Mouse (Mus musculus) c-Kit-positive CD71-positive TER-119-positive erythroid progenitor cells, embryonic 14.5 days (primary cell): ENCODE data around the gene Dlg2.
A peak's percentile ranks its signal among the peaks of the same experiment; 100 is the strongest.

ENCODE experiments used
- DNase-seq: peaks from one replicate; pipeline ENCODE4 v3.0.0-alpha.2; 2013; ENCODE audit warnings: low spot score

The Dlg2 gene

DNA sequence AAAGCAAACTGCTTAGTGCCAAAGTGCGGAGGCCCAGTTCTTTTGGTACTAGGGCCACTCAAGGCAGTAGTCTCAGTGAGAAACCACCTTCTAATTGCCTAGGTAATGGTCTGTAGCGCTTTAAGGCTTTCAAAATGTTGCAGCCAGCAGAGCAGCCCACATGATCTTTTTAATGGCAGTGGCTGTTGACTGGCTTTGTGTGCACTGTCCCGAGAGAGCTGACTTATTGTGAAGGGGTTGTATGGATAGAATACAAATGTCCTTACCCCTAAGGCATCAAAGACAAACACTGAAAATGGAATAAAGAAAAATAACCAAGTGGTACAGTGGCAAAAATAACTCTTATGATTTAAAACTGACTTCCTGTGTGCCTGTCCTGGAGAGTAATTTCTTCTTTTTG lies 1443.3 kb downstream of the Dlg2 start:
- no peak for DNase-seq

DNA sequence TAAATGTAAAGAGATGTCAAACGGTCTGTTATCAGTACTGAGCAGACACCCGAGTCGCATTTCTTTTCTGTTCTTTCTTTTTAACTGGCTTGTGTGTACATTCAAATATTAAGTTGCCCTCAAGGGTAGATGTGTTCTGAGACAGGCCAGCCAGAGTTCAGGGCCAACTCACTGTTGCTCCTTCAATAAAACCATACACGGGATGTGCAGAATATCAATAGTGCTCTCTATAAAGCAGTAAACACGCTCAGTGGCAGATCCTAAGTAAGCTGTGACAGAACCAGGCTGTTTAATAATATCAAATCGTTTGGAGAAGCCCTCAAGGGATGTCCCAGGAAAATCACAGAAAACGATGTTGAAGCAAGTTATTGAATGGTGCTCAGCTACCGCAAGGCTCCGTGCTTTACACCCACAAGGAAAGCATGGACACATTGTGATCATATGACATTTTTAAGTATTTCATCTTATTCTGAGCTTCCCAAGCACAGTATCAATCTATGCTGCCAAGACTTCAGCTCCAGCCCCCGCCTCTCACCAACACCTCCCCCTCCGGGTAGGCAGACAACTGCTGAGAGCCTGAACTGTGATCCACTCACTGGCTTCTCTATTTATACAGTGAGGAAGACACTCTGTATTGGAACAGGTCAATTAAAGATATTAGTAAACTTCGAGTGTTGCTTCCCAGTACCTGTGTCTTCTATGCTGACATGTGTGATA lies 1458.6 kb downstream of the Dlg2 start:
- DNase-seq, result peak; percentile 1

DNA sequence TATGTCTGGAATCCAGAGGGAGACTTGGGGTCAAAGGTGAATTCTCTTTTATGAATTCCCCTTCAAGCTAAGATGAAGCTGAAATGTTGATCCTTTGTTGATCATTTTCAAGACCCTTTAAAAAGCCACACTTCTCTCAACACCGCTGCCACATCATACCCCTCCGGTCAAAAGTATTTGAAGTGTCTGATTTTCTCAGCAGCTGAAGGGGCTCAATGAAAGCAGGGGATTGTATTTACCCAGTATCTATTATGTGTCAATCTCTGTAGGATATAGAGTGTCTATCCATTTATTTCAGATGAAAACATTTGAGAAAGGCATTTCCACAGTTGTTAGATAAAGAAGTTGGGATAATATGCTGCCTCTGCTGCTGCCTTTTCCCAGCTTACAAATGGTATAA lies 1459.7 kb downstream of the Dlg2 start:
- DNase-seq, result no peak

DNA sequence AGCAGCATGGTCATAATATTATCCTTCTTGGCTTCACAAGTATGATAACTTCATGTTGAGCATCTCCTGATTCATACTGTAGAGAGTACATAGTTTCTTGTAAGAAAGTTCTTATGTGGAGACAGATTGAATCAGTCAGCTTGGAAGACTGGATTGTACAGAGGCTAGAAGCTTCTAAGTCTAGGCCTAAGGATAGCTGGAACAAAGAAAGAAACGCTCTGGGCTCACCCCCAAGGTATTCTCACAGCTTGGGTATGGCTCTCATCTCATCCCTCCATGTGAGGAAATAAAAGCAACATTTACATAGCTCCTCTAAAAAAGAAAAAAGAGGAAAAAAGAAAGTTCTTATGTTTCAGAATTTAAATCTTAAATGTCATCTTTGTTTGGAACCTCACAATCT lies 1466.8 kb downstream of the Dlg2 start:
- DNase-seq, result no peak

DNA sequence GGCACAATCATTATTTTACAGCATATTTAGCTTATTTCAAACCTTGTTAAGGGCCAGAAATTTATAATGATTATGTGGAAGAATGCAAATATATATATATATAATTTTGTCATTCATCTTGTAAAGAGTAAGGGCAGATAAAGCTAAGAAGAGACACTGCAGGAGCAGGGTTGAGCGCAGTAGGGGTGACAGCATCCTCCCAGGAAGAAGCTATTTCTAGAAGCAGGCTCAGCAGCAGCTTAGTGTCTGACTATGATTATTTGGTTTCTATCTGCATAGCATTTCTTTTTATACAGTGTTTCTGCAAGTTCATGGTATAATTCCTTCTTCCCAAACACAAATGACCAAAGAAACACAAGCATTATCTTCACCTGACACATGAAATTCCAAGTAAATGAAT lies 1479.1 kb downstream of the Dlg2 start:
- DNase-seq, result no peak

DNA sequence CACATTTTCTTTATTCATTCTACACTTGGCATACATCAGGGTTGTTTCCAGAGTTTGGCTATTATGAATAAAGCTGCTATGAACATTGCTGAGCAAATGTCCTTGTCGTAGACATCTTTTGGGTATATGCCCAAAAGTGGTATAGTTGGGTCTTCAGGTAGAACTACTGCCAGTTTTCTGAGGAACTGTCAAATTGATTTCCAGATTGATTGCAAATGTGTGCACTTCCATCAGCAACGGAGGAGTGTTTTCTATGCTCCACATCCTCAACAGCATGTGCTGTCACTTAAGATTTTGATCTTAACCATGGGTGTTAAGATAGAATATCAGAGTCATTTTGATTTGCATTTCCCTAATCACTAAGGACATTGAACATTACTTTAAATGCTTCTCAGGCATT lies 1486.5 kb downstream of the Dlg2 start:
- DNase-seq, result no peak

DNA sequence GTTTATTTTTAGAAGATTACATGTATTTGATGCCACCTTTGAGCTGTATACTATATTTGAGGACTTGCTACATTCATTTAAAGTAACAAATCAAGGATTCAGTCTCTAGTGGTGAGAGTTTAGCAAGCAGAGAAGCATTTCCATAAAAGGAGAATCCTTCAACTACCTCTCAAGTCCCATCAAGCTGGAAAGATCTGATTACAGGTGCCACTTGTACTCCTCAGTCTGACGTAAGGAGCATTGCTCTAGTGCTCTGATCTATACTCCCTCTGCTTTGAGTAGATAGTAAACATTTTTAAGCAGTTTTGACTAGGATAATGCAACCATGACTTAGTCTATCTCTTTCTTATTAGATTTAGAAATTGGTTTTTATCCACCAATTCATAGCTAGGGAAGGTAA lies 1496.5 kb downstream of the Dlg2 start:
- DNase-seq, result no peak

DNA sequence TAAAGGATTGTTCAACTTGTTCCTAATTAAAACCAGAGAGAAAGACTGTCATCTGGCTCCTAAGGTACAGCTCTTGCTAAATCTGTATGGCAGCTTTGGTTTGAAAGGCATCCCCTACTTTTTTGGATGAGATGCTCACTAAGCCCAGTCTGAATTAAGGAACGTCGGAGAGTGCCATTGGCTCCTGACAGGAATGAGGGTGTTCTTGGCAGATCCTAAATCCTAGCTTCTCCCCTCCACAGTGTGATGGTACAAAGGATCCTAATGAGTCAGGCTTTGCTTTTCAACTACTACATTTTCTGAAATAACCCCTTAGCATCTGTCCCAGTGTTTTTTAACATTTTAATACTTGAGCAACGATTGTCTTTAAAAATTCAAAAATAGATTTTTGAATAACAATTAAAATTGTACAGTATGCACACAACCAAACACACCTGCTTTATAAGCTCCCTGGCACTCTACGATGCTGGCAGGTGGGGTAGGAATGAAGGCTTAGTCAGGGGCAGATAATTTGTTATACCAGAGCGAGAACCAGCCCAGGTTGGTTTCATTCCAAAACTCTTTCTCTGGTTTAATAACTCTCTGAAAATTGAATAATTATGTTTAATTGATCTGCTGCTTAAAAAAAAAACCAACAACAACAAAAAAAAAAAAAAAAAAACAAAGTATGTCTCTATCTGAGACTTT lies 1527.4 kb downstream of the Dlg2 start:
- no peak for DNase-seq

DNA sequence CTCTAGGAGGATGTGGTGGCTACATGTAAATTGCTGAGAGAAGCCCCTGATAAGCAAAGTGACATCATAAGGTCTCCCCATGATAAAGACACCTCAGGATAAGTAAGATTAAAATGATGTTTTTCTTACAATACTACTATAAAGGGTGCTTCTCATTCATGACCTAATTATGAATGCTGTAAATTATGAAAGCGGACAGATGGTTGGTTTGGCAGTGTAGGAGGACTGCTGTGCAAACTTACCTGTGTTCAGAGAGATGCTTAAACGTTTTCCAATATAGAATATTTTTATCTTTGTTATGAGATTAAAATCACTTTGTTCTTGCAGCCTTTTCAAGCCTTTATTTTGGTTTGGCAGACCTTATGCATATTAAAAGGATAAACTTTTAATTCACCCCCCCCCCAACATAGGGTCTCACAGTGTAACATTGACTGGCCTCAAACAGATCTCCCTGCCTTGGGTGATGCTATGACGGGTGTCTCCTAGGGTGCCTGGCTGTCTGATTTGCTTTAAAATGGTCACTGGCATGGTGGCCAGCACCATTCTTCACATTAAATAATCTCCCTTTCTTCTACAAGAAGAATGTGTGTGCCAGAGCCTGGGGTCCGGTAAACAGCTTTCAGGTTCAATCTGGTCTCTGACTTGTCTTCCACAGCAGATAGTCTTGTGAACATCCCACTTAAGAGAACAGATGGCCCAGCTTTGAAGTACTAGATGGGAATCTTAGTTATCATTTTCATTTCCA lies 1529.4 kb downstream of the Dlg2 start:
- DNase-seq, result no peak

DNA sequence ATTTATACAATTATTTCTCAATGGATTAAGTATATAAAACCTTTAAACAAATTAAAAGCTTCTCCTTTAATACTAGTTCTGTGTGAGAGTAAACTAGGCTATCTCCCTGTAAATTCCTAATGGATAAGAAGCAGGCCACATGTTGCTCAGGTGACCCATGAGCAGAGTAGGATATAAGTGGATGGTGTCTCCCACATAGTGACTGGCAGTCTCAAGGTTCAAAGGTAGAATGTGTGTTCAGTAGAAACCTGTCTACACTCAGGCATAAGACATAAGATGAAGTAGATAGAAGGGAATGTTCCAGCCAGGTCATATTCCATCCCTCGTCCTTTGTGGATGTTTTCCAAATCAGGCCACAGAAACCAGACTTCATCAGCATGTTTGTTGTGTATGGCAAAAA lies 1532.2 kb downstream of the Dlg2 start:
- no peak for DNase-seq

DNA sequence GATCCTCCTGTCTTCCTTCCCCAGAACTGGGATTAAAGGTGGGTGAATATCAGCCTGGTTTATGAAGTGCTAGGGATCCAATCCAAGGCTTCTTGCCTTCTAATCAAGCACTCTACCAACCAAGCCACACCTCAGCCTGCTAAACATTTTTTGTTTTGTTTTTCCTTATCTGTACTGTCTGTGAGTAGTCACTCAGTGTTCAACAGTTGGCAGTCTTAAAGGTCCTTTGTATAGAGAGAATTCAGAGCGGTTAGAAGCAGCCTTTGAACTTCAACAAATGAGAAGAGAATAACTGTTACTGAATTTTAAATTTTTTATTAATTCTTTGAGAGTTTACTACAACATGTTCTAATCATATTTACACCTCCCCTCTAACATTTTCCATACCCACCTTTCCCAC lies 1548.5 kb downstream of the Dlg2 start:
- DNase-seq, result no peak

DNA sequence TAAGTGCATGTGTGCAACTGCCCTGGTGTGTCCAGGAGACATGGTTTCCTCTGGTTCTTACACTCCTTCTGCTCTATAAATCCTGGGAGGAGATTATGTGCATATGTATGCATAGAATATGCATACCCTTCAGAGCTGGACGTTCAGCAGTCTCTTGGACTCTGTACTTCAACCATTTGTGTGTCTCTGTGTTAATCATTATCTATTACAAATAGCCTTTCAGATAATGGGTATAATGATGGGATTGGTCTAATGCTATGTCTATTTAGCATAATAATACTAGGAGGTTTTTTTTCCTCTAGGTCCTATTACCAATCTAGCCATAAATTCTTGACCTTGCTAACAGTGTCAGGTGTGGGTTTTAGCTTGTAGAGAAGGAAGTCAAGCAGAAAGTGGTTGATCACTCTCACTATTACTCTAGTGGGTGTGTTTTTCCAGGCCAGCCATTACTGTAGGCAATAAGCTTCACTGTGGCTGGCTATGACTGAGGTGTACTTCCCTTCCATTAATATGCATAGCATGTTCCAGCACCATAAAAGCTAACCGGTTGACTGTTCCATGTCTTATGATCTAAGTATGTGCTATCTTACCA lies 1549.1 kb downstream of the Dlg2 start:
- DNase-seq, result no peak

DNA sequence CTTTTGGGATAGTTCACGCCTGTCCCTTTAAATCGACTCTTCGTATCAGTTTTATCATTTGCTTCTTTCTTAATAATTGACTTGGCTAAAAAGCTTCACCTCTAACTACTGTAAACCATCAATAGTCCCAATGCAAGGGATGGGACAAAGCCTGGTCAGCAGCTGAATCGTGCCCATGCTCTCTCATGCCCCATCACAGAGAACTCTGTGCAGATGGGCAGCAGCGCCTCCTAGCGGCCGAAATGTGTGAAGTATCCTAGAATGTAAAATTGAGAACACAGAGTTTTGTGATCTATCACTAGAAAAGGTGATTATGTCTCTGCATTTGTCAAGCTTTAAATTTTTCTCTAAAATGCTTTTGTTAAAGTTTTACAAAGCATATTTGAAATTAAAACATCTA lies 1550.6 kb downstream of the Dlg2 start:
- DNase-seq, result peak; percentile 46

DNA sequence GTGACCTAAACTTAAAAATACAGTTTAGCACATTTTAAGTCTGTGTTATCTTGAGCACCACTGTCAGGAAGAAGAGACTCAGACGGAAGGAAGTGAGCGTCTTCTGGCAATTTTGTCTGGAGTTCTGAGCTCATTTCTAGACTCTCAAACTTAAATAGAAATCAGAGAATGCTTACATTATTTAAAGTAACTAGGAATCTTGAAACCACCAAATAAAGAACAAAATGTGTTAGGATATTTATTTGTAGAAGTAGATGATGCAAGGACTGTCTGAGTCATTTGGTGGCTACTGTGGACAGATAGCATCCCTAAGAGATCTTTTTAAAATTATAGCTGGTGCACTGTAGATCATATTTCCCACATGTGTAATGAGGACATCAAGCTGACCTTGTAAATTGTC lies 1557.8 kb downstream of the Dlg2 start:
- DNase-seq, result no peak

DNA sequence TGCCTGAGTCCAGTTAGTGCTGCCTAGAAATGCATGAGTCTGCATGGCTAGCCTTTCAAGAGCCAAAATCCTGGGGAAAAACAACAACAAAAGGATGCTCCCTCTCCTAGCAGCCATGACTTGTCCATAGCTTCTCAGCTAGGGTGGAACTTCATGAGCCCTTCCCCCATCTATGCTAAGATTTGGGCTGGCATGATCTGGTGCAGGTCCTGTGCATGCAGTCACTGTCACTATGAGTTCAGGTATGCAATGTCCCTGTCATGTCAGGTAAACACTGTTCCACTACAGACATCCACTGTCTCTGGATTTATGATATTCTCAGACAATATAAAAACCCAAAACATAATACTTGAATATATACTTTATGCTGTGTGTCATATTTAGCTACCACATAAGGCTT lies 1563.7 kb downstream of the Dlg2 start:
- no peak for DNase-seq

DNA sequence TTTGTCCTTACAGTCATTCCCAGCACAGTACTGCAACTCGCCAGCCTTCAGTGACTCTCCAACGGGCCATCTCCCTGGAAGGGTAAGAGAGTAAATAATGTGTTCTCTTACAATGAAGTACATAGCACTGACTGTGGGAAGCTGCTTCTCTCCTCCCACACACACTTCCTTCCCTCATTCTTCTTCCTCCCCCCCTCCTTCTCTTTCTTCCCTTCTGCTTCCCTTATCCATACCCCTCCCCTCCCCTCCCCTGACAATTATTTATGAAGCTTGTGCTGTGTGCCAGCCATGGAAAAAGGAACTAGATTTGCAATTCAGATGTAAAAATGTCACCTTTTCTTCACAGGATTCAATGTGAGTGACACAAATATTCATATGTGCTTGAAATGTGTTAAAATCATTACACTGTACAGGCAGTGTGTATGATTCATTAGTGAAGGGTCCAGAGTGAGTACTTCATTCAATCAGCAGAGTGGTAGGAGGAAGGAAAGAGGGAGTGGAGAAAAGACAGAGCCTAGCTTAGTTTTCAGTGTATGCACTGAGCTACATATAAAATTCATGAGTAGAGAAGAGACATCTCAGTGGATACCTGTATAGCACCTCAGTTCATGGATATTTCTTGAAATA lies 1564.4 kb downstream of the Dlg2 start:
- no peak for DNase-seq

DNA sequence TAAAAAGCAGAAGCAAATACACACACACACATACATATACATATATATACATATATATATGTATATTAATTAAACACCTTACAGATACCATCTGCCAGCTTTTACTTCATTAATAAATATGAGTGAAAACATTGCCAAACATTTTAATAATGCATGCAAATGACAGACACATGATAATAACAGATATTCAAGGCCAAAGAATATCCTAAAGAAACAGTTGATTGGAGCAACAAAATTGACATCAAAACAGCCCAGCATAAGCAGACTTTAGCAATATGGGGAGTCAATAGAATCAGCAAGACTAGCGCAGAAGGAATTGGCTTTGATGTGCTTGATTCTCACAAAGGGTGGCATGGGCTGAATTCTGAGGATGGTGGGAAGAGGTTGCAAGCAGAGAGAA lies 1568.5 kb downstream of the Dlg2 start:
- DNase-seq, result no peak

DNA sequence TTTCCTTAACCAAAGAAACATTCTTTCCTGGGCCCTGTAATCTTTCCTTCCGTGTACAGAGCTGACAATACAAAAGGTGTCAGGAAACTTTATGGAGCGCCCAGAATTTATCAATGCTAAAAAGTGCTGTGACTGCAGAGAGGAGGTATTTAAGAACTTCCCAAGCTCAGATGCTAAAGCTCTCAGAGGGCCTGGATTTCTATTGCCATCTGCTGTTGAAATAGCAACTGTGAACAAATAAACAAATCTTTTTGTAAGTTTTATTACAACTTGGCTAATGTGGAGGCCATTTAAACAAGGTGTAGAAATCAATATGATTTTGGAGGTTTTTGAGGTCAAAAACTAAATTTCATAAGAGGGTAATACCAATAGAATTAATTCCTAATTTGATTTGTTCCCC lies 1570.8 kb downstream of the Dlg2 start:
- DNase-seq, result no peak

DNA sequence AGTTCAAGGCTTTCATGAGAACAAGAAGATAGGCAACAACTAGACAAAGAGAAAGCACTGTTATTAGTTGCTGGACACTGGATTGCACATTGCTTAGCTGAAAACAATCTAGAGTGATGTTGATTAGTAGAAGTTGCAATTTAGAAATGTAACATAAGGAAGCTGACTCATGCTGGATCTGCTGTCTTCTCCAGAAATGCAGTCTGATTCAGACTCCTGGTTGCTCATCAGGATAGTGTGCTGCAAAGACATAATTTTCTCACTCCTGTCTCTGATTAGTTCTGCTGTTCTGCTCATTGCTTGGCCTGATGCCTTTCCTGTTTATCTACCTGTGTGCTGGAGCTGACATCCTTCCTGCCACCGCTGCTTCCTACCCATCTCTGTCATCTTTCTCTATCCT lies 1572.4 kb downstream of the Dlg2 start:
- DNase-seq, result no peak

DNA sequence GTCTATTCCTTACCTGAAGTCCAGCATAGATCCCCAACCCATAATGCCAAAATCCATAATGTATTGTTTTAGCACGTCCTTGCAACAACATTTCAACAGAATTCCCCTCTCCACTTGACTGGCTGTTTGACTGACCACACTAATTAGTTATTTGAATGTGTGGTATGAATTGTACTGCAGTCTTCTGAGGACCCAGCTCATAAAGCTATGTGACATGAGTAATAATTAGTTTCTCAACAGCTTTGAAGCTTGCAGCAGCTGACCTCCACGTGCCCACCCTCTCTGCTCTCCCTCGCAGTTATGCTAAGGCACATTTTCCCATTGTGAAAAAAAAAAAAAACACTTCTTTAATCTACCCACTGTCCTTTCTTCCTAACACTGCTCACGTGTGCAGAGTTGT lies 1590.4 kb downstream of the Dlg2 start:
- no peak for DNase-seq

DNA sequence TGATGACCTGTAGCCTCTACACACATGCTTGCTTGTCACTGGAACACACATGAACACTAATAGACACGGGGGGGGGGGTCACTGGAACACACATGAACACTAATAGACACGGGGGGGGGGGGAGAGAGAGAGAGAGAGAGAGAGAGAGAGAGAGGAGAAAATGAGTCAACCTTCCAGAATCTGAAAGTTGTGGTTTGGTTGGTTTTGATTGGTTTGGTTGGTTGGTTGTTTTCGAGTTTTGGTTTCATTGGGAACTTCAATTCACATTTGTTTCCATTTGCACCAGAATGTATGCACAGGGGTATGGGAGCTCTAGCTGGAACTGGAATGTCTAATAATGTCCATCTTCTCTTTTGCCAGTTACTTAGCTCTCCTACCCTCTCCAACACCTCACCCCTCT lies 1611.0 kb downstream of the Dlg2 start:
- no peak for DNase-seq

DNA sequence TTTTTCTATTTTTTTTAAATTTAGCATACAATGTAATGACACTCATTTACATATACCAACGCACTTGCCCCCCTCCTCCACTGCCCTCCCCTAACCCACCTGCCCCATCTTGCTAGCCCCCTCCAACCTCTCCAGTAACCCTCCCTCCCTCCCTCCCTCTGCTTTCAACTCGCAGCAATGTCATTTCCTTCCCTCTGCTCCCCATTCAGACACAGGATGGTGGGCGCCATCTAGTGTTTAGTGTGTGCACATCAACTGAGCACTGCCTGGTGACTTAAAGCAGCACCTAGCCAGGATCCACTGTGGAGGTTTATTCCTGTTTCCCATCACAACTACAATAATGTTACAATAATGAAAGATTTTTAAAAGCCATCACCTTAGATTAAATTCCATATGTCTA lies 1617.4 kb downstream of the Dlg2 start:
- DNase-seq, result peak; percentile 14

DNA sequence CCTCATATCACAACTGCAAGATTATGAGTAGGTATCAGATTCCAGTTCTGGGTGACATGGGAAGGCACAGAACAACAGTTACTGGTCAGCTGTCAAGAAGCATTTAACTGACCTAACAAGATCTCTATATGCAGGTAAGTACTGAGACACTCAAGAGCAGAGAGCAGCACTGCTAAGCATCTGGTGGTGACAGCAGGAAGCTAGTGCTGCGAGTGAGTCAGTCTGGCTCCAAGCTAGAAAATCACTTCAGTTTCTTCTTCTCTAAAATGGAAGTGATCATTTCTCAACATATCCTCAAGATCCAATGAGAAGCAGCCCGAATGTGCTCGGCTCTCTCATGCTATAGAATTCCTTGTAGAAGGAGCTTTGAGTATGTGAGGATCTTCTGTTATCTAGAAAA lies 1618.7 kb downstream of the Dlg2 start:
- no peak for DNase-seq
